Mouse (Mus musculus): ENCODE results near the gene Asic2.

Gene Asic2

DNA sequence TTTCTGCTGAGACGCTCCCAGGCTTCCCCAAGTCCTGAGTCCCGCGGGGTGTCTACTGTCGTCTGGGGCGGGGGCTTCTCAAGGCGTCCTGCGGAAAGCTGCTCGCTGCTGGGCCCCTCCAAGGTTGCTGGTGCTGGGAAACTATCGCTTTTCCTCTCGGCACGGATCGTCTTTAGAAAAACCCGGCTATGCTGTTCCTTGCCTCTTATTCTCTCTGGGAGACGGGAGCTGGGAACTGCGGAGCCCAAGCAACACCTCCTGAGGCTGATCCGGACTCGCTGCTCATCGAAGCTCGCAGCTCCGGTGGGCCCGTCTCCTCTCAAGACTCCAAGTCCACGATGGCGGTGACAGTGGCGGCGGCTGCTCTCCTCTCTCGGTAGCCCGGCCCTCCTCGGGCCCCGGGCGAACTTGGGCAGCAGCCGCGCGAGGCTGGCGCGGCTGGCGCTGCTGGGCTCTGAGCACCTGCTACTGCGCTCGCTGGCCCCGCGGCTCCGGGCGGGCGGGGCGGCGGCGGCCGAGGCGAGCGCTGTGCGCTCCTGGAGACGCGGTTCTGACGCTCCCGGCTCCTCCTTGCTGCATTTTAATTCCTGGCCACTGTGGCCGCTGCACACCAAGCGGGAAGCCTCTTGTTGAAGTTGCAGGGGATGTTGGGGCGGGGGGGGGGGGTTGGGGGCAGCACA lies 815.0 kb downstream of the Asic2 start:
- peak; percentile 86 for DNase-seq

DNA sequence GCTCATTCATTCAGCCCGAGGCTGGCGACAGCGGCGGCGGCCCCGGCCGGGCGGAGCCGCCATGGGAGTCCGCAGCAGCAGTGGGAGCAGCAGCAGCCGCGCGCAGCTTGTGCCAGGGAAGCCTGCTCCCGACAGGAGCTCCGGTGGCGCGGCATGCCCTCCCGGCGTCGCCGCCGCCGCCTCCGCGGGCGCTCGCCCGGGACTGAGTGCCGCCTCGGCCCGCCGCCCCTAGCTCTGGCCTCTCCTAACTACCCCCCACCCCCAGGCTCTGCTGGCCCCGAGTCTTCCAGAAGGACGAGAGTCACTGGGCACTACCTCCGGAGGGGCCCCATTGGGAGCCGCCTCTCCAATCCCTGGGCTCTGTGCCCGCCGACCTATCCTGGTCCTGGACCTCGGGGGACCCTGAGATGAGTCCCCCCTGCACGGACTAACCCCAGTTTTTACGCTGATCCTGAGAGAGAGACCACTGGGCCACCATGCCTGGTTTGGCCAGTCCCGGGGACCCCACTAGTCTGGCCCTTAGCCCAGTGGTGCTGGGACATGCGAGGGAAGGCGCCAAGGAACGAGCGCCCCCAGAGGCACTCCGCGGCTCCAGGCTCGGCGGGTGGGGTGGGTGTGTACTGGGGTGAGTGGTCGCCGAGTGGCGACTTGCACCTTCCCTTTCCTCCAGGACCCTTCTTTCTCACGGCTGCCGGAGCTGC lies 815.6 kb downstream of the Asic2 start:
- DNase-seq = peak; percentile 72

DNA sequence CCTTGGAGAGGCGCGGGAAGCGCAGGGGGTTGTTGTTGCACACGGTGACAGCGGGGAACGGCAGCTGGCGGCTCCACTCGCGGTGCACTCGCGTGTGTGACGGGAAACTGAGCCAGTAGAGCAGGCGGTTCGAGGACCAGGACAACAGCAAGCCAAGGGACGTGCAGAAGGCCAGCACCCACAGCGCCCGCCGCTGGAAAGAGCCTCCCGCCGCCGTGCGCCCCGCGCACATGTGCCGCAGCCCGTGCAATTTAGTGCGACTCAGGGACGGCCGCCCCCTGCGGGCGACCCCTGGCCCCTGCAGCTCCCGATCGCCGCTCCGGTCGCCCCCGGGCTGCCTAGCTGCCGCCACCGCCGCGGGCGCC lies 816.3 kb downstream of the Asic2 start:
- DNase-seq = peak; percentile 66

- peak; percentile 2 for DNase-seq
Measured at GRCm38 (mm10) chr11:81151286-81152020, 816.8 kb downstream of the Asic2 start.

GRCm38 (mm10) chr11:81150621-81151020 lies 817.6 kb downstream of the Asic2 start:
- no peak for DNase-seq

DNA sequence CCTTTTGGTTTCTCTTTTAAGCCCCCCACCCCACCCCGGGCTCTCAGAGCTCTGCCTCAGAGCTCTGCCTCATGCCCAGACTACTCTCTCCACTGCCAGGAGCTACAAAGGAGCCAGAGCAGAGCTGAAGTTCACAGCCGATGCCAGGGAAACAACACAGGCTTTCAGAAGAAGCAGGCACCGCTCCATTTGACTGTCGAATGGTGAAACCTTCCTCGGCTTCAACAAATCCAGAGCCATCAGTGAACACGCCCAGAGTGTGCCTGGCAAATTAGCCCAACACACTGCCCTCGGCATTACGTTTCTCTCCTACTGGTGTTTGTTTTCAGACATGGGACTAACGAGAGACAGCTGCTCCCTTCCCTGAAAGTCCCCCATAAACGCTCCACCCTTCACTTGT lies 819.8 kb downstream of the Asic2 start:
- peak; percentile 5 for DNase-seq

- no peak for DNase-seq
Measured at GRCm38 (mm10) chr11:81146574-81147157, 821.6 kb downstream of the Asic2 start.

DNA sequence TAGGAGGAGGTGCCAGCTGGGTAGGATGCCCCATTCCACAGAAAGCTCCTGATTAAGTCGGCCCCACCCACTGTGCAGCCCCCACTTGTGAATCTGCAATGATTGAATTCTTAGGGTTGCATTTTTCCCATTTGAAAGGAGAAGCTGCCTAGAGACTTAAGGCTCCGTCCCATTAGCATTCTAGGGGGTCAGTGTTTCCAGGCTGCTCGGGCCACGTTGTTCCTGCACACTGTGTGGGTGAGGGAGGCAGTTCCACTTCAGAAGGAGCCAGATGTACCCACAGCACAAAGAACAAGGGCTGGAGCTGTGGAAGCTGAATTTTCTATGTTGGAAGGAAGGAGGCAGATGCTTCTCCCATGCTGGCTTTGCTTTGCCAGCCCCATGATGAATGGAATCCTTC lies 833.1 kb downstream of the Asic2 start:
- DNase-seq = no peak

- DNase-seq = no peak
Measured at GRCm38 (mm10) chr11:81133950-81134349, 834.3 kb downstream of the Asic2 start.

DNA sequence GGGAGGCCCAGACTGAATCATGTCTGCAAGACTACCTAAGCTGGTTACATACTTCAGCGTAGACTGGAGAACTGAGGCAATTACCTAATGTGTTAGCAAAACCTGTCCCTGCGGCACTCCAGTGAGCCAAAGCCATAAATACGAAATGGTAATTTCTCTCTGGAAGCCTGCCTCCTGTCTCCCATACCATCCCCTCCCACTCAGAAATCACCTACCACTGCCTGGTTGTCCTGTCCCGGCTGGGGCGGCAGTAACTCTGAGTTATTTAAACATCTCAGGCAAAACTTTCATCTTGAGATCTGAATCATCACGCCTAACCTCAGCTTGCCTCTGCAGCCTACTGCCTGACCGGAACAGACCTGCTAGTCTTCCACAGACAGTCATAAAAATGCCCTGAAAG lies 835.6 kb downstream of the Asic2 start:
- DNase-seq = no peak

DNA sequence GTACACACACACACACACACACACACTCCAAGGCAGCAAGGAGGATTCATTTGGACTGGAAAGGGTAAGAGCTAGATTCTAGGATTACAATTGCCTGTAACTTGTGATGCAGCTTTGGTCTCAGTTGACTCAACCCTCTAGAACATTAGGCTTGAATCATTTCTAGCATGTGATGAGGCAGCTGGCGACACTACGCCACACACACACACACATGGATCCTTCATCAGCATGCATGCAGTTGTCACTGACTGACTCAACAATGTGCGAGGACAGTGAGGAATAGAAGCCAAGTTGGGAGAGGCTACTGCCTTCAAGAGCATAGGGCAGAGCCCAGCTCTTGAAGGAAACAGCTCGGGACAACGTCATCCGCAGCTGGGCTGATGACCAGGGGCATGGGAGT lies 843.9 kb downstream of the Asic2 start:
- no peak for DNase-seq

DNA sequence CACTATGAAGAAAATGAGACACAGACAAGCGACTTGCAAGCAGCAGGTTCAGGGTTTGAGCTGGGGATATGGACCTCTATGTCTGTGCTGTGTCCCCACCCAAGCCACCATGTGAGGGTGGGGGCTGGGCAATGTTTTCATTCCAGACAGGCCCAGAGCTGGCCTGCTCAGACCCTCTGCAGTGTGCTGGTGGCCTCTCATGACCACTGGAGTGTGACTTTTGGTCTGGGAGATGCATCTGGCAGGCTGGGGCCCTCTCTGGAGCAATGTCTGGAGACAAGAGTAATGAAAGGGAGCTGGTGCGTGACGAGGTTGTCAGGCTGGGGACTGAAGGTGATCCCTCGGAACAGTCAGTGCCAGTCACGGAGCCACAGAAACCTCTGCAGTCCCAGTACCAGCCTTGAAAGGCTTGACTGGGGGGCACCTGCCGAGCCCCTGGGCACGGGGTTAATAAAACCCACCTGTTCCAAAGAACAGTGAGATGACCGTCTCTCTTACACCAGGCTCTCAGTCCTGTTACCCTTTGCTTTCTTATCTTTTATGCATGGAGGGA lies 848.2 kb downstream of the Asic2 start:
- no peak for DNase-seq

GRCm38 (mm10) chr11:81118055-81118454 lies 850.2 kb downstream of the Asic2 start:
- no peak for DNase-seq

- peak; percentile 70 for DNase-seq
Measured at GRCm38 (mm10) chr11:81115666-81116065, 852.6 kb downstream of the Asic2 start.

GRCm38 (mm10) chr11:81111626-81112025 lies 856.6 kb downstream of the Asic2 start:
- no peak for DNase-seq

- no peak for DNase-seq
Measured at GRCm38 (mm10) chr11:81110049-81110448, 858.2 kb downstream of the Asic2 start.

- no peak for DNase-seq
Measured at GRCm38 (mm10) chr11:81106949-81107348, 861.3 kb downstream of the Asic2 start.

GRCm38 (mm10) chr11:81100829-81101228 lies 867.4 kb downstream of the Asic2 start:
- no peak for DNase-seq

DNA sequence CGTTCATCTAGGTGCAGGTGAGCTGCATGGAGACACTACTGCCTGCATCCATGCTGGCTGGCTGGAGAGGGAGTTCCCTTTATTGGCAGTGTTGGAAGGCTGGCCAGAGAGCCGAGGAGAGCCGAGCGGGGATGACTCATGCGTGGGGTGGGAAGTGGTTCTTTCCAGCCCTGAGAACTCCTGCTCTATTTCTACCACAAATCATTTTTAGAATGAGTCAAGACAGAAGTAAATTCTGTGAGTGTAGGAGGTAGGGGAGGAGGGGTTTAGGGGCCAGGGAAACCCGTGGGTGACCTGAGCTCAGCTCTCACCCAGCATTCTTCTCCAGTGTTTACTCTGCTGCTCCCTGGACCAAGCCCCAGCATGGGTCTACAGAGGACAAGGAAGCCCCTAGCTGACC lies 872.2 kb downstream of the Asic2 start:
- no peak for DNase-seq

- DNase-seq = peak; percentile 20
Measured at GRCm38 (mm10) chr11:81094581-81094980, 873.7 kb downstream of the Asic2 start.

GRCm38 (mm10) chr11:81092161-81092560 lies 876.1 kb downstream of the Asic2 start:
- no peak for DNase-seq

- DNase-seq = no peak
Measured at GRCm38 (mm10) chr11:81083822-81084221, 884.4 kb downstream of the Asic2 start.

GRCm38 (mm10) chr11:81080076-81080805 lies 888.0 kb downstream of the Asic2 start:
- DNase-seq = no peak

Data from retina, postnatal 1 day (tissue).